Mouse (Mus musculus) small intestine, adult 2 months (tissue): ENCODE measurements around the gene Ppp2r5b.

ENCODE experiments used
- CTCF ChIP-seq: fragments of 200-500 bp; IDR thresholded peaks from 2 replicates; pipeline ENCODE4 v1.5.1; 2012; ENCODE audit warnings: low read depth, mild to moderate bottlenecking, control low read depth, inconsistent platforms, low read length, moderate library complexity, mixed read lengths; ENCODE audit not compliant: insufficient replicate concordance, insufficient read length; ENCODE audit errors: extremely low read depth
- POLR2A ChIP-seq: fragments of 200-500 bp; IDR thresholded peaks from 2 replicates; pipeline ENCODE4 v1.6.1; 2012; ENCODE audit warnings: low read depth, mild to moderate bottlenecking, control low read depth, inconsistent platforms, low read length, moderate library complexity

GRCm38 (mm10) chr19:6281122-6282020 lies 45.7 kb upstream of the Ppp2r5b start:
- TF ChIP-seq CTCF = no peak
- TF ChIP-seq POLR2A = no peak
